Mouse (Mus musculus) left cerebral cortex, postnatal 25 days (tissue): ENCODE results near the gene Bcl2l12. TPM values are rescaled to one million over a fixed set of nuclear protein-coding genes. Genes with fewer than 3 reads are reported as not detected.

Experiments
- DNase-seq, 2 experiments: peaks; one replicate each; pipeline ENCODE4 v3.0.0; 2022; ENCODE audit warnings: low spot score in 2 of 2, mixed read lengths in 1 of 2
- intact Hi-C: fragments of 180-260 bp; cut with DNase I; formaldehyde crosslinking; loops from one replicate; pipeline ENCODE4 v1.15.1; 2025
- total RNA-seq, 2 experiments: library from RNA; stranded (reverse); gene quantifications; 2 replicates each; pipeline ENCODE4 v1.2.3; 2021

The Bcl2l12 gene
- total RNA-seq, 2 experiments from 2014 or later = 2.7 TPM

- intact Hi-C loops = loop anchor here (2.0 kb wide), 1 partner anchor 15 kb away; no protein-coding TSS in a partner anchor
- DNase-seq = no peak
These were observed 1.2 kb upstream of the Bcl2l12 start for GRCm38 (mm10) chr7:44999753-45000152.

DNA sequence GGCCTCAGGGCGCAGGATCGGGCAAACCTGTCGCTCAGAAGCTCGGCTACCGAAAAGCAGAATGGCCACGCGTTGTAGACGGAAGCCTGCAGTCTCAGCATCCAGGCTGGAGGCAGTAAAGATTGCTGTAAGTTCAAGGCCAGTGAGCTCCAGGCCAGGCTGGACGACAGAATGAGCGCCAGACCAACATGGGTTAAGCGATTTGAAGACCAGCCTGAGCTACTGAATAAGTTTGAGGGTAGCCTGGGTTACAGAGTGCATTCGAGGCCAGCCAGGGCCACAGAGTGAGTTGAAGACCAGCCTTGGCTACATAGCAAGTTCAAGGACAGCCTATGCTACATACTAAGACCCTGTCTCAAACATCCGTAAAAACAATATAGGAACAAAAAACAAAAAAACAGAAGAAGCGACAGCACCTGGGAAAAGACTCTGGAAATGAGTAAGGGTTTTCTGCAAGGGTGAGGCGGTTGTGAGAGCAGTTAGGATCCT lies 528 bp downstream of the Bcl2l12 start:
- intact Hi-C loops = loop anchor here (2.0 kb wide), 1 partner anchor 17 kb away; no protein-coding TSS in a partner anchor
- no peak for DNase-seq

- DNase-seq = peak; percentile 96 to 98
- intact Hi-C loops = no loop called here
These were observed 1.1 kb downstream of the Bcl2l12 start, which contains the start of gene Irf3 for GRCm38 (mm10) chr7:44997231-44997939. Irf3 (plus strand) TSS chr7:44997648.

DNA sequence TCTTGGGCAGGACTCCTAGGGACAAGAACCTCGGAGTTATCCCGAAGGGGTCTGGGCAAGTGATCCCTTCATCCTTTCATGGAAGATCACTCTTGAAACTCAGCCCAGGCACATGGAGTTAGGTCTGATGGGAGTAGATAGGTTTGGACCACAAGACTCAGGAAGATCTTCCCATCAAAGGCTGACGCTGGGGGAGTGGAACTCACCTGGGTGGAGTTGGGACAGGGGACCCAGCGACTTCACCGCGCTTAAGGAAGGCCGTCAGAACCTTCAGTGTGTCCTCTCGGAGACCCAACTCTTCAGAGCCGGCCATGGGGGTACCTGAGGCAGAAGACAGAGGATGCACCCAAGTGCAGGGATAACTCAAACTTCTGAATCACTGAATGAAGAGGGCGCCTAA lies 1.8 kb downstream of the Bcl2l12 start:
- intact Hi-C loops = no loop called here
- DNase-seq = no peak

GRCm38 (mm10) chr7:44986879-44987718 lies 11.4 kb downstream of the Bcl2l12 start:
- intact Hi-C loops = no loop called here

GRCm38 (mm10) chr7:44986192-44986878 lies 12.2 kb downstream of the Bcl2l12 start, which contains the start of gene Prmt1:
Prmt1 (minus strand) TSS chr7:44986568.
- peak; percentile 98 to 100 for DNase-seq
- intact Hi-C loops = no loop called here

More at GRCm38 (mm10) chr7:44986879-44987718, 11.4 kb downstream of the Bcl2l12 start:
- peak in 1 of 2 experiments; percentile 23 for DNase-seq

DNA sequence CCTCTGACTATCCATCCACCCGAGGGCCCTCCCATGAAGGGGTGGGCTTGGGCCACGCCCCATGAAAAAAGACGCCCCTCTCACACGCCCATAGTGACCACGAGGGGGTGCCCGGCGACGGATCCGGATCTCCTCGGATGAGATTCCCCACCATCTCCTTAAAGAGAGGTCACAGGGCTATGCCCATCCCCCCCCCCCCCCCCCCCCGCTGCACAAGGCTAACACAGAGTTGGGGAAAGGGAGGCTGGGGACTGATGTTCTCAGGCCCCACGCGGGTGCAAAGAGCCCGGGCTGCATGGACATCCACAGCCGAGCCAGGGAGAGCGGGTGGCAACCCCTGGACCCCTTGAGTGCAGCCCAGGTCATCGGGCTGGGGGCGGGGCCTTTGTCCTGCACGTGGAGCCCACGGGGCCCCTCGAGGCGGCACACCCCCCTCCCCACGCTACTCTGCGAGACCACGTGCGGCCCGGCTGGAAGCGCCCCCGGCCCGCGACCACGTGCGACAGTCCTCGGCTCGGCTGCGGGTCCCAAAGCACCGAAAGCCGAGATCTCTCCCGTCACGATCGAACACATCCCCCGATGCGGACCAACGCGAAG lies 12.8 kb downstream of the Bcl2l12 start:
- intact Hi-C loops = no loop called here
- DNase-seq = peak; percentile 47 to 62

- intact Hi-C loops = no loop called here
- DNase-seq = no peak
These were observed 13.7 kb downstream of the Bcl2l12 start for GRCm38 (mm10) chr7:44984833-44985164.

- DNase-seq = no peak
- intact Hi-C loops = no loop called here
These were observed 14.3 kb downstream of the Bcl2l12 start for GRCm38 (mm10) chr7:44983944-44984832.

DNA sequence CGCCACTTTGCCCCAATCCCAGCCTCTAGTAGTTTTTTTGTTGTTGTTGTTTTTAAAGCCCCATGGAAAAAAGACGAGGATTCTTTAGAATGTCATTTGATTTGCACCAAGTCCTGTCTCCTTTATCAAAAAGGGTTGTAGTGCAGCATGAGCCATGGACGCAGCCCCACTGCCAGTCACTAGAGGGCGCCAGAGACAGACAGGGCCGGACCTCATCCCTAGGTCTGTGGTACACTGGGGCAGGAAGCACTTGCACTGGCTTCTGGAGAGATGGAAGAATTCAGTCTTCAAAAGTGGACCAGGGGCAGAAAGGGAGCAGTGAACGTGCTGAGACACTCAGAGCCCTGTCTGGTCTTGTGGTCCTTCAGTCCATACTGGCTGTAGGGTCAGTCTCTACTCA lies 15.4 kb downstream of the Bcl2l12 start:
- peak; percentile 78 to 89 for DNase-seq
- intact Hi-C loops = no loop called here

- DNase-seq = no peak
- intact Hi-C loops = no loop called here
These were observed 17.0 kb downstream of the Bcl2l12 start for GRCm38 (mm10) chr7:44981539-44981938.

DNA sequence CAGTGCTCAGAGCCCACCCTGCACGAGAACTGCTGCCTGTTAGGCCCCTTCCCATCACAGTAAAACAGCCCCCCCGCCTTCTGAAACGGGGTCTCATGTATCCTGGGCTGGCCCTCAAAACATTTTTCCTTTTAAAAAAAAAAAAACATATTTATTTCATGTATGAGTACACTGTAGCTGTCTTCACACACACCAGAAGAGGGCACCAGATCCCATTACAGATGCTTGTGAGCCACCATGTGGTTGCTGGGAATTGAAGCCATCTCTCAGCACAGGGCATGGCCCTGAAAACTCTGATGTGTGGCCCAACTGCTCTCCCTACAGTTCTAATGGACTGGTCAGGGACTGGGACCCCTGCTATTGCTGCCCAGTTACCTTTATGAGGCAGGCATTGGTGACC lies 20.2 kb downstream of the Bcl2l12 start:
- no peak for DNase-seq
- intact Hi-C loops = no loop called here

DNA sequence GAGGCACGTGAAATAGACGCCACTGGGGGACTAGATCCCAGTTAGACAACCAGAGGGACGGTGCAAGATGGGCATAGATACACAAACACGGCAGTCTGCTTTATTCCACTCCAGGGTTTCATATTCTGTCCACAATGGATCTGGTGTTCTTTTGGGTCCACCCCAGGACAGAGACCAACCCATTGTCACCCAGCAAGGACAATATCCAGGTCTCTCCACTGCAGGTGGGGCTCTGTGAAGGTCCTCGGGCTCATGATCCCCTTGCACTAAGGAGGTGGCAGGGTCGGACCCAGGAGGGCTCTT lies 23.4 kb downstream of the Bcl2l12 start:
- intact Hi-C loops = no loop called here

DNA sequence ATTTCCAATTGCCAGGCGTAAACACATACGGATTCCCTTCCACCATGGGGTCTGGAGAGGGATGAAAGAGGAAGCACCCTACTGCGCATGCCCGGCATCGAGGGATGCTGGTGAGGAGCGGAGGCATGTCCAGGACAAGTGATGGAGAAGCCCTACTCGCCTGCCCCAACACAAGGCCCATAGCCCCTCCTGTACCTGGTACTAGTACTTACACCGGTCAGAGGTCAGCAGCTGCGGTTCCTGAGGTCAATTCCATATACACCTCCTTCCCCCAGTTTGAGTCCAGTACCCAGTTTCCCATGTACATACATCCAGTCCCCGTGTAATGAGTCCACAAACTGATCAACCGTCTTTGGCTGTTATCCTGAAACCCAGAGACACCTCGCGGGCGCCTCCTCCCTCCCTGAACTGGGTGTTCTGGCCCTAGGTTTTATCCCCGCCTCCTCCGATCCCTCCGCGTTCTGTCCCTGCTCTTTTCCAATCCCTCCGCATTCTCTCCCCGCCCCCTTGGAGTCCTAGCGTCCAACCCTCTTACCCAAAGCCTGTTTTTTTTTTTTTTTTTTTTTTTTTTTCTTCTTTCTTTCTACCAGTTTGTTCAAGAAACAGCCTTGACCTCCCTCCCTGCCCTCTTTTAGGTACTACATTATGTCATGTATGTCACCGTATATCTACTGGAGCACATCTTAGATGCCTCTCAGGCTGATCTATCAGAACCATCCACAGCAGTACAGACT lies 24.0 kb downstream of the Bcl2l12 start, which contains the start of gene Cpt1c:
Gene Cpt1c, minus strand, starts transcription at position 469 of the 734 bp plus-strand sequence.
- DNase-seq = peak; percentile 84 to 94
- intact Hi-C loops = no loop called here

More for the DNA sequence above, 23.4 kb downstream of the Bcl2l12 start:
- peak in 1 of 2 experiments; percentile 30 for DNase-seq

GRCm38 (mm10) chr7:44973415-44974130 lies 24.9 kb downstream of the Bcl2l12 start:
- intact Hi-C loops = no loop called here
- no peak for DNase-seq

DNA sequence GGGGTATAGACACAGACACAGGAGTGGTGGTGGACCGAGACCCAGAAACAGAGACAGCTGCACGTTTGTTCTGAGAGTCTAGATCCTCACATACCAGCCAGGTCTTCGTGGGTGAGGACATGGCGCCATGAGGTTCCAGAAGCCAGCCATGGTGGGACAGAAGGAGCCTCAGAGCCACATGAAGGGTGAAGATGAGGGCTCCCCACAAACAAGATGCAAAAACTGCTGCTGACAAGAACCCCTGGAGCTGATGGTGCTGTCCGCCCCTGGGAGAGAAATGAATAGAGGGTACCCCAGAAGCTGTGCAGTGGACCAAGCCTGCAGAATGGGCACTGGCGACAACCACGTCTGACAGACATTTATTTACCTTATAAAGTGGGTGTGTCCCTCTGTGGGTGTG lies 27.4 kb downstream of the Bcl2l12 start:
- intact Hi-C loops = no loop called here
- no peak for DNase-seq

DNA sequence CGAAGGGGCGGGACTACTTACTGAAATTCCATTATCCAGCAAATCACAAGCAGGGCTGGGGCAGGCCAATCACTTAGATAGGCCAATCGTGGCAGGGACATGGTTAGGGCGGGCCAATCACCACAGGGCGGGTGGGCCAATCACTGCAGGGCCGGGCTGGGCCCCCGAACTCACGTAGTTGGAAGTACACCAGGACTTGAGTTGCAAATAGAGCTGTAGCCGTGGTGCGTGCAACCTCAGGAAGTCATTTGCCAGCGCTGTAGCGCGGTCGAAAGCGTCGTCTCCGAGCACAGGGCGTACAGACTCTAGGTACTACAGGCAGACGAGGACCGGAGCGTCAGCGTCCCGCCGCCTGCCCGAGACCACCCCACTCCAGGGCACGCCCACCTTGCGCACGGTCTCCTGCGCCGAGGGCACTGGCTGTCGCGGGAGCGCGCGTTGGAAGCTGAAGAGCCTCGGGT lies 28.3 kb downstream of the Bcl2l12 start:
- peak; percentile 83 to 90 for DNase-seq
- intact Hi-C loops = no loop called here
